Mouse (Mus musculus): ENCODE measurements around the gene Alpl.

DNA sequence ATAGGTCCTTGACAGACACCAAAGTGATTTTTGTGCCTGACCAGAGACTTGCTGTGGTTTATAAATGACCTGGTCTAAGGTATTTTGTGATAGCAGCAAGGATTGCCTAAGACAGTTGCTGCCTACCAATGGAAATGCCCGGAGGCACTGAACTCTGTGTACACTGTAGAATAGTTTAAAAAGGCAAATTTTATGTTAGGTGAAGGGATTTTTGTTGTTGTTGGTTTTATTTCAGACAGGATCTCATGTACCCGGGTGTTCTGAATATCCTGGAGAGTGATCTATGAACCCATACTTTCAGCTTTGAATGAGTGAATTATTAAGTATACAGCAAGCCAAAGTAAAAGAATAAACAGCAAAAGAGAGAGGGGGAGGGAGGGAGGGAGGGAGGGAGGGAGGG is 28.7 kb upstream of the Alpl start:
- TF ChIP-seq CTCF (IDR thresholded peaks at IDR 0.05; ENCODE audit: insufficient read depth, low read depth, low read length) (no peak), POLR2A (IDR thresholded peaks at IDR 0.05; ENCODE audit: insufficient read depth, low read depth, low read length) (no peak)
